Mouse (Mus musculus): ENCODE results near the gene Nanog. TPM values are rescaled to one million over a fixed set of nuclear protein-coding genes. Genes with fewer than 3 reads are reported as not detected.

Gene Nanog
- polyA plus RNA-seq, 1 experiment from 2014 or later = not detected

DNA sequence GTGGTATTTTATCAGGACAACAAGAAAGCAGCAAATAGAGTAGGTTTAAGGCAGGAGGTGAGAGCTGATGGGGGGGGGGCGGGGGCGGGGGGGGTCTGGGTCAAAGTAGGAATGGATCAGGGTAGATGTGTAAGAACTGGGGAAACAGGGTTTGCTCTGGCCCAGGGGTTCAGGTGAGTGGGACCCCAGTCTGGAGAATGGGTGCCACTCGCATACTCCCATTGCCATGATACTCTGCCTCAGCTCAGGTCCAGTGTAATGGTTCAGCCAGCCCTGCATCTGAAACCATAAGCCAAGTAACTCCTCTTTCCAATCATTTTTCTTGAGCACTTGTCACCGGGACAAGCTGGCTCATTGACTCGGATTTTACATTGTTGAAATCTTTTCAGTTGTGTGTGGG, 38.5 kb upstream of the Nanog start:
- Histone ChIP-seq H3K36me3 (ENCODE audit: control insufficient read depth, insufficient read depth) (no peaks in the 10 kb centered on the region), H3K4me2 (ENCODE audit: low read depth, low read length) (no peak overlapping the region), H3K27me3 (ENCODE audit: control insufficient read depth, insufficient read depth, low read depth, low read length) (peaks cover 2% of the 10 kb centered on the region; the same call in 1 of the 2 replicates), H3K4me1 (ENCODE audit: control insufficient read depth, low read depth, low read length) (no peaks in the 10 kb centered on the region), H3K4me3 (ENCODE audit: low read depth, low read length) (no peak overlapping the region), H3K9me3 (replicated peaks; ENCODE audit: control insufficient read depth, low read length) (no peaks in the 10 kb centered on the region), H3K27ac (ENCODE audit: low read length) (no peak overlapping the region), H3K9ac (ENCODE audit: low read depth, low read length) (no peak overlapping the region)
- WGBS (ENCODE audit: insufficient replicate concordance) = 50% methylated on average over 5 of the region's 5 CpGs
- no peak for ATAC-seq (ENCODE audit: low read depth)

DNA sequence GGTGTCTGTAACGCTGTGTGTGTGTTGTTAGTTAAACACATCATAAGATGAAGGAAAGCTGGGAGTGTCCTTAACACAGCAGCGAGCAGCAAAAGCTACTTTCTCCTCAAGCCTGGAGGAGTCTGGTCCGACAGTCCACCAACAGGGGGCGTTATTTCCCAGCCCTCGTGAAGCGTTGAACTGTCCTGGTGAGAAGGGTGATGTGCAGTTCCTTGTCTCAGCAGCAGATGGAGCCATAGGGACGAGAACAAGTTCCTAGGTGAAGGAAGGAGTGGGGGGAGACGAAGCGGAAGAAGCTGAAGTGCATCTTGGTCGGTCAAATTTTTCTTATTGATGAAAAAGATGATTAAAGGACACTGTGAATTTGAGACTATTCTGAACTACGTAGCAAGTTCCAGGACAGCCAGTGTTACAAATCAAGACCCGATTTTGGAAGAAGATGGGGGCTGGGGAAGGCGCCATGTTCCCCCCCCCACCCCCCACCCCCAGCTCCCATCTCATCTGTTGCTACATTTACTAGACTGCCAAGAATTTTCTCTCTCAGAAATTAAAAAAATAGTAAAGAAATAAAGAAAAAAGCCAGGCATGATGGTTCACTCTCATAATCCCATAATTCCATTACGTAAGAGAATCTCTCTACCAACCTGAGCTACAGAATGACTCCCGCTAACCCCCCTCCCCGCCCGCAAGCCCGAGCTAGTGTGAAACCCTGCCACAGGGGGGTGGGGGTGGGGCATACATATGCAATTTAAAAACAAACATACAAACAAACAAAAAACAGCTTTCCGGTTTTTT, 37.7 kb upstream of the Nanog start:
- peak; percentile 50; the same call in 1 of the 2 replicates for ATAC-seq (ENCODE audit: low read depth)
- 0 out of 2 replicates have a peak overlapping the region, but pooled peaks have one; percentile 27 for H3K4me3 ChIP-seq (ENCODE audit: low read depth, low read length)
- 9% methylated on average over 19 of the region's 19 CpGs for WGBS (ENCODE audit: insufficient replicate concordance)

DNA sequence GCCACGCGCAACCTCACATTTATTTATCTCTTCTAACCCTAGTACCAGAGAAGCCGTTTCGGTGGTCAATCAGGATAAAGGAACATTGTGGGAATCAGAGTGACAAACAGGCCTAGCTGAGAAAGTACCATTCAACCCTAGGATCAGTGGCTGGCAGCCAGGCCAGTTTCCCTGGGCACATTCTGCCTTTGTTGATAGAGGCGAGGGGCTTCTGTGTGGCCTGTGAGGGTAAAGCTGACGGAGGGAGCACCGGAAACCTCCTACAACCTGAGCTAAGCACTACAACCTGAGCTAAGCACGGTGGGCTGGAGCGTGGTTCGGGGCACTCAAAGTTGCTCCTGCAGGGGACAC, 37.1 kb upstream of the Nanog start:
- H3K36me3 ChIP-seq (ENCODE audit: control insufficient read depth, insufficient read depth) = no peaks in the 10 kb centered on the region
- WGBS (ENCODE audit: insufficient replicate concordance) = 47% methylated on average over 10 of the region's 10 CpGs
- H3K9me3 ChIP-seq (replicated peaks; ENCODE audit: control insufficient read depth, low read length) = no peaks in the 10 kb centered on the region
- no peak overlapping the region for H3K27ac ChIP-seq (ENCODE audit: low read length)
- 0 out of 2 replicates have a peak overlapping the region, but pooled peaks have one; percentile 41 for H3K4me2 ChIP-seq (ENCODE audit: low read depth, low read length)
- H3K9ac ChIP-seq (ENCODE audit: low read depth, low read length) = no peak overlapping the region
- peaks cover 2% of the 10 kb centered on the region; the same call in 1 of the 2 replicates for H3K27me3 ChIP-seq (ENCODE audit: control insufficient read depth, insufficient read depth, low read depth, low read length)
- H3K4me1 ChIP-seq (ENCODE audit: control insufficient read depth, low read depth, low read length) = no peaks in the 10 kb centered on the region
- H3K4me3 ChIP-seq (ENCODE audit: low read depth, low read length) = no peak overlapping the region
- ATAC-seq (ENCODE audit: low read depth) = no peak

More for the DNA sequence above, 37.7 kb upstream of the Nanog start:
- Histone ChIP-seq H3K9me3 (replicated peaks; ENCODE audit: control insufficient read depth, low read length) (no peaks in the 10 kb centered on the region), H3K9ac (ENCODE audit: low read depth, low read length) (no peak overlapping the region), H3K27me3 (ENCODE audit: control insufficient read depth, insufficient read depth, low read depth, low read length) (peaks cover 2% of the 10 kb centered on the region; the same call in 1 of the 2 replicates), H3K4me2 (ENCODE audit: low read depth, low read length) (peak overlapping the region; percentile 41), H3K4me1 (ENCODE audit: control insufficient read depth, low read depth, low read length) (no peaks in the 10 kb centered on the region), H3K27ac (ENCODE audit: low read length) (no peak overlapping the region), H3K36me3 (ENCODE audit: control insufficient read depth, insufficient read depth) (no peaks in the 10 kb centered on the region)

DNA sequence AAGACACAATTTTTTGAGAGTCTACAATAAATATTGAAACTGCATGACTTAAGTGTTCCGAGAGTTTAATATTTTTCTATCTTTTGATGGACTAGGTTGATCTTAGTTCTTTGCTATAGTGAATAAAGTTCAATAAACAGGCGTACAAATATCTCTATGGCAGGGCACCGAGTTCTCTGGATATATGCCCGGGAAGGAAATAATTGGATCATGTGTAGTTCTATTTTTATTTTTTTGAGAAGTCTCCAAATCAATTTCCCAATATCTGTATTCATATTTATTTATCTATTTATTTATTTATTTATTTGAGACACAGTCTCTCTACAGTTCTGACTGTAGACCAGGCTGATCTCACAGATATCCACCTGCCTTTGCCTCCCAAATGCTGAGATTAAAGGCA, 36.4 kb upstream of the Nanog start:
- H3K9me3 ChIP-seq (replicated peaks; ENCODE audit: control insufficient read depth, low read length) = no peaks in the 10 kb centered on the region
- 70% methylated on average over 4 of the region's 4 CpGs for WGBS (ENCODE audit: insufficient replicate concordance)
- H3K27ac ChIP-seq (ENCODE audit: low read length) = no peak overlapping the region
- ATAC-seq (ENCODE audit: low read depth) = no peak
- H3K9ac ChIP-seq (ENCODE audit: low read depth, low read length) = no peak overlapping the region
- H3K27me3 ChIP-seq (ENCODE audit: control insufficient read depth, insufficient read depth, low read depth, low read length) = peaks cover 2% of the 10 kb centered on the region; the same call in 1 of the 2 replicates
- no peaks in the 10 kb centered on the region for H3K4me1 ChIP-seq (ENCODE audit: control insufficient read depth, low read depth, low read length)
- H3K4me2 ChIP-seq (ENCODE audit: low read depth, low read length) = no peak overlapping the region
- no peak overlapping the region for H3K4me3 ChIP-seq (ENCODE audit: low read depth, low read length)
- H3K36me3 ChIP-seq (ENCODE audit: control insufficient read depth, insufficient read depth) = no peaks in the 10 kb centered on the region

DNA sequence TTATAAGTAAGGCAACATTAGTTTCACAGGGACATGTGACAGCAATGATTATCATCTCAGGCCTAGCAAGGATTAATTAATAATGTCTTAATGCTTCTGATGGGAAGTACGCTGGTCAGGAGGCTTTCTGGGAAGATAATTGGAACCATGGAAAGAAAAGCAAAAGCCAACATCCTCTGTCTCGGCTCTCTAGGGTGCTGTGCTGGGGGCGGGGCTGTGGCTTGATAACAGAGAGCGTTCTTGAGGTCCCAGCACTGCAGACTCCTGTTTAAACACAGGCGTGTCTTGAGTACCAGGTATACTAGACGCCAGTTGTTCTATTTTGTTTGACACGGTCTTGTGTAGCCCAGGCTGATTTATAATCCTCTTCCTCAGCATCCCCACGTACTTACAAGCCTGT, 34.5 kb upstream of the Nanog start:
- Histone ChIP-seq H3K27ac (ENCODE audit: low read length) (no peak overlapping the region), H3K36me3 (ENCODE audit: control insufficient read depth, insufficient read depth) (no peaks in the 10 kb centered on the region), H3K9ac (ENCODE audit: low read depth, low read length) (no peak overlapping the region), H3K4me1 (ENCODE audit: control insufficient read depth, low read depth, low read length) (no peaks in the 10 kb centered on the region), H3K4me2 (ENCODE audit: low read depth, low read length) (no peak overlapping the region), H3K9me3 (replicated peaks; ENCODE audit: control insufficient read depth, low read length) (no peaks in the 10 kb centered on the region), H3K4me3 (ENCODE audit: low read depth, low read length) (no peak overlapping the region), H3K27me3 (ENCODE audit: control insufficient read depth, insufficient read depth, low read depth, low read length) (no peaks in the 10 kb centered on the region)
- ATAC-seq (ENCODE audit: low read depth) = no peak
- 37% methylated on average over 8 of the region's 8 CpGs for WGBS (ENCODE audit: insufficient replicate concordance)

DNA sequence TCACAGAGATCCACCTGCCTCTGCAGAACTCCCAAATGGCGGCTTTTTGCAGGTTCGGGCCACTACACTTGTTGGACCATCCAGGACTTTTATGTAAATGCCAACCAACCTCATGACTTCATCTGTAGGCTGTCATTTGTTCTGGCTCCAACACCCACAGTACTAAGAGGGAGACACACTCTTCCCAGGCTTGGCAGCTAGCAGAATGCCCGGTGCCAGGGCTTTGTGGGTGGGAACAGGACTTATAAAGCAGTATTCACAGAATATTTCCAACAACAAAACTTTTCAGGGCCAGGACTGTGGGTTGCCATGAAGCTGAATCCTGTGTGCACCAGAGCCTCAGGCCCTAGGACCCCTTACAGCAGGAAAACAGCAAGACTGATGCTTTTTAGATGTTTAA, 24.6 kb upstream of the Nanog start:
- ATAC-seq (ENCODE audit: low read depth) = no peak
- H3K36me3 ChIP-seq (ENCODE audit: control insufficient read depth, insufficient read depth) = no peaks in the 10 kb centered on the region
- H3K4me3 ChIP-seq (ENCODE audit: low read depth, low read length) = no peak overlapping the region
- no peak overlapping the region for H3K4me2 ChIP-seq (ENCODE audit: low read depth, low read length)
- H3K9ac ChIP-seq (ENCODE audit: low read depth, low read length) = no peak overlapping the region
- H3K9me3 ChIP-seq (replicated peaks; ENCODE audit: control insufficient read depth, low read length) = no peaks in the 10 kb centered on the region
- H3K27me3 ChIP-seq (ENCODE audit: control insufficient read depth, insufficient read depth, low read depth, low read length) = no peaks in the 10 kb centered on the region
- H3K27ac ChIP-seq (ENCODE audit: low read length) = no peak overlapping the region
- 51% methylated on average over 3 of the region's 3 CpGs for WGBS (ENCODE audit: insufficient replicate concordance)
- no peaks in the 10 kb centered on the region for H3K4me1 ChIP-seq (ENCODE audit: control insufficient read depth, low read depth, low read length)

DNA sequence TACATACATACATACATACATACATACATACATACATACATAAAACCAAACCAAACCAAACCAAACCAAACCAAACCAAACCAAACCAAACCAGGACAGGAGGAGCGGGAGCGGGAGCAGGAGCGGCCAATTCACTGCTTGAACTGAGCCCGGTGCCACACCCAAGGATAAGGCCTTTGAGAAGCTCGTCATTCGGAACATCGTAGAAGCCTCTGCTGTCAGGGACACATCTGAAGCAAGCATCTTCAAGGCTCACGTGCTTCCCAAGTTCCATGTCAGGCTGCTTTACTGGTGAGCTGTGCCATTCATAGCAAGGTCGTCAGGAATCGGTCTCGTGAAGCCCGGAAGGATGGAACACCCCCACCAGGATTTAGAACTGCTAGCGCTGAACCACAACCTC, 20.6 kb upstream of the Nanog start:
- WGBS (ENCODE audit: insufficient replicate concordance) = 79% methylated on average over 13 of the region's 13 CpGs
- no peak for ATAC-seq (ENCODE audit: low read depth)
- H3K4me3 ChIP-seq (ENCODE audit: low read depth, low read length) = no peak overlapping the region

DNA sequence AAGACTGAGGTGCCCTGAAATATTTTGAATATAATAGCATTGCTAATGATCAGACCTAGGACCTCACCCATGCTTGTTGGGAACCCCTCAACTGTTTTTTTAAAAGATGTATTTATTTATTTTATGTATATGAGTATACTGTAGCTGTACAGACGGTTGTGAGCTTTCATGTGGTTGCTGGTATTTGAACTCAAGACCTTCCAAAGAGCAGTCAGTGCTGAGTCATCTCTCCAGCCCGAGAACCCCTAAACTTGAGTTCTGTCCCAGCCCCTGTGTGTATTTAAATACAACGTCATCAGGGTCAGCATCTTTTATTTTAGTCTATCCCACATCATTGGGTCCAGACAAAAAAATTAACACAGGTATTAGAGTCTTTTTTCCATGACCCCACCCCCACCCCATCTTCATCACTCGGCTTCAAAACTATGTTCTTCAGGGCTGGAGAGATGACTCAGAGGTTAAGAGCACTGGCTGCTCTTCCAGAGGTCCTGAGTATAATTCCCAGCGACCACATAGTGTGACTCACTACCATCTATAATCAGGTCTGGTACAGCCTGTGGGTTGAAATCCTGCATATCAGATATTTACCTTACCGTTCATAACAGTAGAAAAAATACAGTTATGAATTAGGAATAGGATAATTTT, 17.8 kb upstream of the Nanog start:
- no peak overlapping the region for H3K4me2 ChIP-seq (ENCODE audit: low read depth, low read length)
- no peak for ATAC-seq (ENCODE audit: low read depth)
- no peak overlapping the region for H3K9ac ChIP-seq (ENCODE audit: low read depth, low read length)
- H3K4me3 ChIP-seq (ENCODE audit: low read depth, low read length) = no peak overlapping the region
- WGBS (ENCODE audit: insufficient replicate concordance) = 50% methylated on average over 6 of the region's 6 CpGs
- H3K27me3 ChIP-seq (ENCODE audit: control insufficient read depth, insufficient read depth, low read depth, low read length) = no peaks in the 10 kb centered on the region
- H3K4me1 ChIP-seq (ENCODE audit: control insufficient read depth, low read depth, low read length) = no peaks in the 10 kb centered on the region
- H3K36me3 ChIP-seq (ENCODE audit: control insufficient read depth, insufficient read depth) = no peaks in the 10 kb centered on the region
- H3K9me3 ChIP-seq (replicated peaks; ENCODE audit: control insufficient read depth, low read length) = no peaks in the 10 kb centered on the region
- H3K27ac ChIP-seq (ENCODE audit: low read length) = no peak overlapping the region

More for the DNA sequence above, 20.6 kb upstream of the Nanog start:
- Histone ChIP-seq H3K27ac (ENCODE audit: low read length) (no peak overlapping the region), H3K4me1 (ENCODE audit: control insufficient read depth, low read depth, low read length) (no peaks in the 10 kb centered on the region), H3K4me2 (ENCODE audit: low read depth, low read length) (no peak overlapping the region), H3K9ac (ENCODE audit: low read depth, low read length) (no peak overlapping the region), H3K36me3 (ENCODE audit: control insufficient read depth, insufficient read depth) (no peaks in the 10 kb centered on the region), H3K27me3 (ENCODE audit: control insufficient read depth, insufficient read depth, low read depth, low read length) (no peaks in the 10 kb centered on the region), H3K9me3 (replicated peaks; ENCODE audit: control insufficient read depth, low read length) (no peaks in the 10 kb centered on the region)

DNA sequence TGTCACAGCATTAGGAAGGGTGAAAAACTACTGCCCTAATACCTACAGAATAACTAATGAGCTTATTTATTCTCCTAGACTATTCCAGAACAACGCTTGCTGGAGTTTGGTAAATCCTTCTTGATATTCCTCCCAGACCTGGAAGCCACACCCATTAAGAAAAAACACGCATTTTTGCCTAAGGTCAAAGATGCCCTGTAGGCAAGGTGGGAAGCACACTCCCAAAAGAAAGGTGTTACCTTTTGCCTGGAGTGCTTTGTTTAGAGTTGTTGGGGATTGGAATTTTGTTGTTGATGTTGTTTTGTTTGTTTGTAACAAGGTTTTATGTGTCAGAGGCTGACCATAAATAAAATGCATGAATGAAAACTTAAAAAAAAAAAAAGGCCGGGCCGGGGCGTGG, 17.2 kb upstream of the Nanog start:
- Histone ChIP-seq H3K27ac (ENCODE audit: low read length) (no peak overlapping the region), H3K36me3 (ENCODE audit: control insufficient read depth, insufficient read depth) (no peaks in the 10 kb centered on the region), H3K4me1 (ENCODE audit: control insufficient read depth, low read depth, low read length) (no peaks in the 10 kb centered on the region), H3K4me2 (ENCODE audit: low read depth, low read length) (no peak overlapping the region), H3K4me3 (ENCODE audit: low read depth, low read length) (no peak overlapping the region), H3K9ac (ENCODE audit: low read depth, low read length) (no peak overlapping the region), H3K9me3 (replicated peaks; ENCODE audit: control insufficient read depth, low read length) (no peaks in the 10 kb centered on the region), H3K27me3 (ENCODE audit: control insufficient read depth, insufficient read depth, low read depth, low read length) (no peaks in the 10 kb centered on the region)
- ATAC-seq (ENCODE audit: low read depth) = no peak
- 66% methylated on average over 5 of the region's 5 CpGs for WGBS (ENCODE audit: insufficient replicate concordance)
